Mouse (Mus musculus) skeletal muscle tissue, postnatal 0 days (tissue): ENCODE results near the gene Pcyt2. TPM values are rescaled to one million over a fixed set of nuclear protein-coding genes. Genes with fewer than 3 reads are reported as not detected.

Source experiments
- microRNA-seq, 2 experiments: library from miRNA; unstranded; fragments of <30 nt; microRNA quantifications; one replicate each; pipeline ENCODE4; 2016
- polyA plus RNA-seq: library from polyadenylated mRNA; unstranded; fragments of >200 nt; fragmentation: Nextera tagmentation; extraction: Ambion mirVana; gene quantifications from 2 replicates; pipeline ENCODE4 v1.2.1, GENCODE M21; 2015

The Pcyt2 gene
- polyA plus RNA-seq = 35.3 and 46.1 TPM in 2 replicates

GRCm38 (mm10) chr11:120617519-120618112 lies at the start of gene Pcyt2:
Pcyt2 (minus strand) TSS chr11:120617936.

DNA sequence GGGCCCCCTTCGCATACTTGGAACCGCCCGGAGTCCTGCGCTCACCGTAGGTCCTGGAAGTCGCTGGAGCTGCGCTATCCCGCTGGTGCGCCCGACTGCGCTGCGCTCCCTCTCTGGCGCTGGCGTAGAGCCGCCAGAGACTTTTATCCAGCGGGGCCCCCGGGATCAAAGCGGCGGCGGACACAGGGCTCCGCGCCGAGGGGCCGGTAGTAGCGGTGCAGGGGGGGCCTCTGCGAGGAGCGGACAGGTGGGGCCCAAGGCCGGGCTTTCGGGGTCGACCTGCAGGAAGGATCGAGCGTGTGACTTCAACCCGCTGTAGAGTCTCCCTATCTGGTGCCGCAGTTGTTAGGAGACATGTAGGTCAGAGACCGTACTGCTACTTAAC lies 43.3 kb upstream of the Pcyt2 start, which contains the start of gene Notum:
Gene Notum (minus strand): TSS at position 100 of the 385 bp plus-strand sequence.

GRCm38 (mm10) chr11:120648001-120648476 lies 30.3 kb upstream of the Pcyt2 start, which contains the start of gene Myadml2:
Myadml2 (minus strand) TSS chr11:120648158.

DNA sequence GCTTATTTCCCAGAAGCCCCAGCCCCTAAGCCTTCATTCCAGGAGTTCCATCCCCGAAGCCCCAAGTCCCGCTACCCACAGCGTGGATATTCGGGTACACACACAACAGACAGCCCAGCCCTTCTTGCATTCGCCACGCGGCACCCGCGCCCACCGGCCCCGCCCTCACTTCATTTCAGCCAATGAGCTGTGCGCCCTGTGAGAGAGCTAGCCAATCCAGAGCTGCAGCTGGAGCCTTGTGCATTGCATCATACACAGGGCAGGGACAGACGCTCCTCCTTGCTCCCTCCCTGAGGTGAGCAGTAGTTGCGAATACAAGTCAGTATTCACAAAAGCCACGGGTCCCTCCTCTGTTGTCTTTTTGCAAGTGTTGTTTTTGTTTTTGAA lies 25.9 kb upstream of the Pcyt2 start, which contains the start of gene Pycr1:
Gene Pycr1 (minus strand): TSS at position 169 of the 387 bp plus-strand sequence.

DNA sequence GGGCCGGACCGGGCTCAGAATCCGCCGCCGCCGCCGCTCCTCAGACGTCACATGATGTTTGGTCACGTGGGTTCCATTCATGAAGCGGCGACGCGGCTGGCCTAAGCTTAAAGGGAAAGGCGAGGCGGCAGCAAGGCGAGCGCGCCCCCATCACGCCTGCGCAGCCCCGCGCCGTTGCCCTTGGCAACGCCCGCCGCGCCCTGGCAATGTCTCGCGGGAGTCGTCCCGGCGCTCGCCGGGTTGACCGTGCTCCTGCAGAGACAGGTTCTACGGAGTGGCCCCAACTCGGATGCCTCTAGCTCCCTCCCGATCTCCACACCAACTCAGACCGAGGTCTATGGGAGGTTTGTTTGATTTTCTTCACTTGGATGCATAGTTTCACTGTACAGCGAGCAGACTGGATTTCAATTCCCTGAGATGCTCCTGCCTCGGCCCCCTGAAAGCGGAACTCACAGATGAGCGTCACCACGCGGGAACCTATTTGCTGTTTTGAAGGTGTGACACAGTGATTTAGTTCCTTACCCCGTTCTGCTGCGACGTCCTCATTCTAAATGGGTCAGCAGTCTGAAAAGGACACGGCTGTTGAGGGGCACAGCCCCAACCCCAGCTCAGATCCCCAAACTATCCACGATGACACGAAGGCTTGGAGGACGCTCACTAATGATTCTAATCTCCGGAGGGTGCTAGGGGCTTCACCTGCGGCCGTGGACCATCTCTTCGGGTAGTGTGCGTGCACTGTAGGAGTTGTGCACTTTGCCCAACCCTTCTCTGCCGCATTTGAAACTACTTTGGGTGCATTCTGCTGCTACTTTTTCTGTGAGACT lies 16.0 kb upstream of the Pcyt2 start, which contains the start of gene Mafg:
Gene Mafg (minus strand): TSS at position 81 of the 824 bp plus-strand sequence.

DNA sequence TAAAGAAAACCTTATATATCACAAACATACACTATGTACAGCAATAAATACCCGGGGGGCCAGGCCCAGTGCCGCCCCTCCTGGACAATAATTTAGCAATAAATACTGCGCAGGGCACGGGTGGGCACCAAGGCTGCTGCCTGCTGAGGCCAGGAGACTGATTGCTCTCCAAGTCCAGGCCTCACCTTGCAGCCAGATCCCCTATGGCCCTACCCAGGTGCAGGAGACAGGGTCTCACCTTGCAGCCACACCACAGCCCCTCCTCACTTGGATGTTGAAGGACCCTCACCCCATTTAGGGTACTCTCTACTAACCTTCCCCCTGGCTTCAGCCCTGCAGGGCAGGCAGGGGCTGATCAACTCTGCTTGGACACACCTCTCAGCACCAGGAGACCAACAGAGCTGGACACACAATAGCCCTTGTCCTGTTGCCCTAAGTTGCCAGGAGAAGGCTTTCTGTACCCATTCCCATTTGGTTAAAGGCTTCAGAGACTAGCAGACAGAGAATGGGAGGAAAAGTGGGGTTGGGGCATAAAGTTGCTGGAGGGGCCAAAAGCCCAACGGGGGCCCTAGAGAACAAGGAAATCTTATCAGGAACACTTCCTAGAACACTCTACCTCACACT lies 7.5 kb upstream of the Pcyt2 start, which contains the start of gene Sirt7:
Gene Sirt7 (minus strand): TSS at position 89 of the 624 bp plus-strand sequence.

DNA sequence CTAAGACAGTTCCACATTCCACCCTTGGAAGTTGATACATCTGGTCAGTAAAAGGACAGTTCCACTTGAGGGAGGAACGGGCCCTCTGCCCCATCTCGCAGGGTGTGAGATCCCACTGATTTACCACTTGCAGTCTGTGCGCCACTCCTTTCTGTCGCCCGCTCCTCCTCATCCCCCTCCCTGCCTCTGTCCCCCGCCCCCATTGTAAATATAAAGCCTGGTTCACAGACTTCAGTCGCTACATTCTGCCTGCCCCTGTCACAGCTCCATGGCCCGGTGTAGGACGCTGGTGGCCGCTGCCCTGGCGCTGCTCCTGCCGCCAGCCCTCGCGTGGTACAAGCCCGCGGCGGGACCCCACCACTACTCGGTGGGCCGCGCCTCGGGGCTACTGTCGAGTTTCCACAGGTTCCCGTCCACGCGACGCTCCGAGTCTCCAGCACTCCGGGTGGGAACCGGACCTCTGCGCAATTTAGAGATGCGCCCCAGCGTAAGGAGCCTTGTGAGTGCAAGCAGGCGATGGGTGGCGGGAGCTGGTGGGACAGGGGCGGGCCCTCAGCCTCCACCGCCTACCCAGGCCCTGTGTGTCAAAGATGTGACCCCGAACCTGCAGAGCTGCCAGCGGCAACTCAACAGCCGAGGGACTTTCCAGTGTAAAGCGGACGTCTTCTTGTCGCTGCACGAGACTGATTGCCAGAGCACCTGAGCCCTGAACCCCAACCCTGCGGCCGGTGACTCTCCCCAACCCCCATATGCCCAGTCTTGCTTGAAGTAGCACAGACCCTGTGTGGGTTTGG lies 9.3 kb downstream of the Pcyt2 start, which contains the start of gene Npb:
Gene Npb (plus strand): TSS at position 237 of the 794 bp plus-strand sequence.

DNA sequence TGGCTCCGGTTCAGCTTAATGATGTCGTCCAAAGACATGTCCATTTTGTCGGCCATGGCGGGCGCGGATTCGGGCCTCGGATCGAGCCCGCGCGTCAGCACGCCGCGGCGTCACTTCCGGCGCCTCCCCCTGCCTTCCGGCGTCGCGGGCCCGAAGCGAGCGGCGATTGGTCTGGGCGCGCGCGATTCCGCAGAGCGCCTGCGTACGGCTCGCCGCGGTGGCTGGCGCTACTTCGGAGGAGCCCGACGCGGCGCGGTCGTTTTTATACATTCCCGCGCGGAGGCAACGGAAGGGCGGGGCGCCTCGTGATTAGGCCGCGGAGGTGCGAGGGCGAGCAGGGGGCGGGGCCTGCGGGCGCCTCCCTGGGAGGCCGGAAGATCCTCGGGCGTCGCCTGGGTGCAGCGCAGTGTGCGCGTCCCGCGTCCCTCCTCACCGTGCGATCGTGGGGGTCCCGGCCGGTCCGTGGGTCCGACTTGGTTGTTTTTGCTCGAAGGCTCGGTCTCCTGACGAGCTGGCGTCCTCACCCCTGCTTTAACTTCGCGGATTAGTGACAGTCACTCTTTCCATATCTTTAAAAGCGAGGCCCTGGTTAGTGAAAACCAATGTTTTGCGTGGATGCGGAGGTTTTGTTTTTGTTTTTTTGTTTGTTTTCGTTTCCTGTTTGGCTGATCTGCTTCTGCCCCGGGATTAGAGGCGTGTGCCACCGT lies 19.3 kb downstream of the Pcyt2 start, which contains the start of the genes Alyref and Anapc11:
Gene Alyref (minus strand): TSS at position 83 of the 707 bp plus-strand sequence.
Gene Anapc11 (plus strand): TSS at position 139 of the 707 bp plus-strand sequence.

DNA sequence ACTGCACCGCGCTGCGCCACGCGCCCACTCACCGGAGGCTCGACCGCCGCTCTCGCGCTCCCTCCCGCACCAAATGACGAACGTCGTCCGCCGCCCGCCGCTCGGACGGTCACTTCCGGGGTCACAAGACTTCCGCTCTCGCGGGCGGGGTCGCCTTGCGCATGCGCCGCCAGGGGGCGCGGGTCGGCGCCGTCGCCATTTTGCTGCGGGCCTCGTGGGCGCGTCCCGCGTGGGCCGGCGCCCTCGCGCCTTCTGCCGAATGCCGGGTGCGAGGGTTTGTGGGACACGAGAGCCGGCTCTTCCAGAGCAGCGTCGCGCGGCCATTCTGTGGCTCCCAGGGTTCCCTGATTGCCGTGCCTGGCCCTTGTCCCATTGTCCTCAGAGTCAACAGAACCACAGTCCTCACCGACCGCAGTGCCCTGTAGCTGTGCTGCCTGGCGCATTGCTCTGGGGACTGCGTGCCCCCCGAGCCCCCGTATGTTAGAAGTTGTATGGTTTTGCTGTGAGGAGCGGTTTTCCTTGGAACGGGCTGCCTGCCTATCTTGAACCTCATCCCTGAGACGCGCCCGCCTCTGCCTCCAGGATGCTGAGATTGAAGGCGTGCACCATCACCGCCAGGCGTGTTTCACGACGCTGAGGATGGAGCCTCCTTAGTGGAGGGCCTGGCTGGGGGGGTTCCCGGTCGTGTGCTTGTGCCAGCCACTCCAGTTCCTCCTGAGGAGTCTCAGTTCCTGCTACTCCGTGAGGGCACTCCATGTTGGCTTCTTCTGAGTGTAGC lies 36.1 kb downstream of the Pcyt2 start, which contains the start of gene Arhgdia:
Gene Arhgdia (minus strand): TSS at position 135 of the 778 bp plus-strand sequence.

GRCm38 (mm10) chr11:120572752-120573584 lies 44.8 kb downstream of the Pcyt2 start, which contains the start of gene P4hb:
P4hb (minus strand) TSS chr11:120573253.

Small RNA genes within 50 kb of the gene (microRNA-seq; reads per million reads assigned to microRNA genes)
- gene Mir6936 = 0.20 to 0.42 reads per million in 2 experiments

Other genes starting within 250 kb of the Pcyt2 start
- 13.6 and 17.9 TPM in 2 replicates for gene Faap100, start 239.2 kb downstream of the Pcyt2 start, polyA plus RNA-seq
- 26.1 and 28.5 TPM in 2 replicates for gene Nploc4, start 180.2 kb downstream of the Pcyt2 start, polyA plus RNA-seq
- gene Tspan10, start 175.3 kb downstream of the Pcyt2 start, polyA plus RNA-seq = 0.07 TPM in 1 of 2 replicates, not detected in the other
- 0.32 and 0.35 TPM in 2 replicates for gene Pde6g, start 164.4 kb downstream of the Pcyt2 start, polyA plus RNA-seq
- 40.3 and 48.5 TPM in 2 replicates for gene Oxld1, start 159.9 kb downstream of the Pcyt2 start, polyA plus RNA-seq
- 8.1 and 8.7 TPM in 2 replicates for gene Ccdc137, start 159.8 kb downstream of the Pcyt2 start, polyA plus RNA-seq
- 28.0 and 33.5 TPM in 2 replicates for gene Arl16, start 150.3 kb downstream of the Pcyt2 start, polyA plus RNA-seq
- 191 and 195 TPM in 2 replicates for gene Mrpl12, start 133.3 kb downstream of the Pcyt2 start, polyA plus RNA-seq
- 15.4 and 38.7 TPM in 2 replicates for gene Slc25a10, start 126.1 kb downstream of the Pcyt2 start, polyA plus RNA-seq
- gene Gcgr, start 87.2 kb downstream of the Pcyt2 start, polyA plus RNA-seq = 0.17 and 0.27 TPM in 2 replicates
- gene Mcrip1, start 68.2 kb downstream of the Pcyt2 start, polyA plus RNA-seq = 123 and 145 TPM in 2 replicates
- 121 and 146 TPM in 2 replicates for gene Ppp1r27, start 66.8 kb downstream of the Pcyt2 start, polyA plus RNA-seq
- 311 and 389 TPM in 2 replicates for gene P4hb, start 44.7 kb downstream of the Pcyt2 start, polyA plus RNA-seq
- 252 and 323 TPM in 2 replicates for gene Arhgdia, start 36.3 kb downstream of the Pcyt2 start, polyA plus RNA-seq
- gene Alyref, start 19.6 kb downstream of the Pcyt2 start, polyA plus RNA-seq = 130 and 181 TPM in 2 replicates
- gene Anapc11, start 19.5 kb downstream of the Pcyt2 start, polyA plus RNA-seq = 109 and 118 TPM in 2 replicates
- gene Npb, start 9.5 kb downstream of the Pcyt2 start, polyA plus RNA-seq = 1.2 and 2.0 TPM in 2 replicates
- gene Sirt7, start 7.3 kb upstream of the Pcyt2 start, polyA plus RNA-seq = 11.3 and 14.0 TPM in 2 replicates
- 22.0 TPM in 2 replicates for gene Mafg, start 15.7 kb upstream of the Pcyt2 start, polyA plus RNA-seq
- gene Pycr1, start 25.8 kb upstream of the Pcyt2 start, polyA plus RNA-seq = 24.8 and 35.6 TPM in 2 replicates
- 73.4 and 83.9 TPM in 2 replicates for gene Myadml2, start 30.2 kb upstream of the Pcyt2 start, polyA plus RNA-seq
- gene Notum, start 43.2 kb upstream of the Pcyt2 start, polyA plus RNA-seq = 1.9 and 3.8 TPM in 2 replicates
- 63.0 and 64.1 TPM in 2 replicates for gene Aspscr1, start 55.0 kb upstream of the Pcyt2 start, polyA plus RNA-seq
- gene Cenpx, start 95.8 kb upstream of the Pcyt2 start, polyA plus RNA-seq = 105 and 106 TPM in 2 replicates
- 12.6 and 14.1 TPM in 2 replicates for gene Lrrc45, start 96.0 kb upstream of the Pcyt2 start, polyA plus RNA-seq
- gene Rac3, start 103.5 kb upstream of the Pcyt2 start, polyA plus RNA-seq = 2.7 and 4.5 TPM in 2 replicates
- gene Dcxr, start 109.3 kb upstream of the Pcyt2 start, polyA plus RNA-seq = 7.3 and 17.3 TPM in 2 replicates
- 10.2 and 19.5 TPM in 2 replicates for gene Cbr2, start 114.2 kb upstream of the Pcyt2 start, polyA plus RNA-seq
- gene Hmga1b, start 144.9 kb upstream of the Pcyt2 start, polyA plus RNA-seq = 1.5 TPM in 2 replicates
- gene Rfng, start 166.3 kb upstream of the Pcyt2 start, polyA plus RNA-seq = 10.9 and 13.1 TPM in 2 replicates
- 87.6 and 93.4 TPM in 2 replicates for gene Gps1, start 166.3 kb upstream of the Pcyt2 start, polyA plus RNA-seq
- gene Dus1l, start 178.5 kb upstream of the Pcyt2 start, polyA plus RNA-seq = 35.4 and 37.5 TPM in 2 replicates
- 6.1 and 13.5 TPM in 2 replicates for gene Fasn, start 206.6 kb upstream of the Pcyt2 start, polyA plus RNA-seq